29 mouse cellular contexts compared by ENCODE assay signal in the genomic region with DNA sequence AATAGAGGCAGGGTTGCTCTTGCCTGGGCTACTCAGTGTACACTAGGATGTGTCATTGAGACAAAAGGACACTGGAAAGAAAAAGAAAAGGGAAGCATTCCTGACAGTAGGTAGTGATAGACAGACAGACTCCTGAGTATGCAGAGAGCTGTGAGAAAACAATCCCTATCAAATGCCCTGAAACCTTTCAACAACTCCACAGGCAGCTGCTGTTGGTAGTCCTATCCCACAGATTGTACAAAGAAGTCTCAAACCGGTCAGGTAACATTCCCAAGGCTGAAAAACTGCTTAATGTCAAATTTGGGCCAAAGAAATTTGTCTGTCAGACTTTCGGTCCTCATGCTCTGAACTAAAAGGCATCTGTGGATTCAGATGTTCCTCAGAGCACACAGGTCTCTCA.
DNase-seq lines count a peak whose midpoint lies in the region; ATAC-seq and TF ChIP-seq lines count a peak whose summit lies in the region.
"Had no signal": no experiment of that assay in that cellular context is flagged by ENCODE, and none has a peak within 500 bp of the region (broad histone marks: within the 10 kb centered on the region; RNA-seq: fewer than 3 reads in every experiment).

No protein-coding gene starts in this region.

- WGBS in embryonic facial prominence, embryonic 11.5 days, result 70% methylated on average over 2 of the region's 2 CpGs
- 72% methylated on average over 2 of the region's 2 CpGs for WGBS in embryonic facial prominence, embryonic 10.5 days
- 54% methylated on average over 2 of the region's 2 CpGs for WGBS in heart, embryonic 15.5 days
- 78% methylated on average over 2 of the region's 2 CpGs for WGBS in lung, embryonic 14.5 days
- WGBS in embryonic facial prominence, embryonic 14.5 days, result 53% methylated on average over 2 of the region's 2 CpGs

- H3K9me3 ChIP-seq in embryonic facial prominence, embryonic 11.5 days (replicated peaks; ENCODE audit: control insufficient read depth, low read length), result no peaks in the 10 kb centered on the region
- no peaks in the 10 kb centered on the region for H3K9me3 ChIP-seq in embryonic facial prominence, embryonic 10.5 days
- H3K9me3 ChIP-seq in heart, embryonic 15.5 days (replicated peaks), result no peaks in the 10 kb centered on the region
- H3K9me3 ChIP-seq in lung, embryonic 14.5 days (ENCODE audit: low read depth, low read length), result no peaks in the 10 kb centered on the region
- no peaks in the 10 kb centered on the region for H3K9me3 ChIP-seq in embryonic facial prominence, embryonic 14.5 days (ENCODE audit: control insufficient read depth, low read length)
- H3K9me3 ChIP-seq: embryonic facial prominence, embryonic 13.5 days; forebrain, embryonic 10.5 days; forebrain, embryonic 13.5 days; hindbrain, embryonic 10.5 days; hindbrain, embryonic 13.5 days; intestine, embryonic 15.5 days had no signal

- no peaks in the 10 kb centered on the region for H3K36me3 ChIP-seq in embryonic facial prominence, embryonic 11.5 days (replicated peaks; ENCODE audit: control insufficient read depth, insufficient read depth, low read depth, low read length)
- H3K36me3 ChIP-seq in embryonic facial prominence, embryonic 10.5 days (replicated peaks), result no peaks in the 10 kb centered on the region
- no peaks in the 10 kb centered on the region for H3K36me3 ChIP-seq in heart, embryonic 15.5 days
- H3K36me3 ChIP-seq in lung, embryonic 14.5 days (ENCODE audit: insufficient read depth), result no peaks in the 10 kb centered on the region
- H3K36me3 ChIP-seq in embryonic facial prominence, embryonic 14.5 days (ENCODE audit: control insufficient read depth, insufficient read depth, low read length), result no peaks in the 10 kb centered on the region
- H3K36me3 ChIP-seq: embryonic facial prominence, embryonic 13.5 days; forebrain, embryonic 10.5 days; hindbrain, embryonic 10.5 days; intestine, embryonic 15.5 days had no signal

- ATAC-seq in embryonic facial prominence, embryonic 11.5 days (replicated peaks; ENCODE audit: insufficient number of reproducible peaks, low FRiP score, low TSS enrichment, low read depth), result no peak
- no peak for ATAC-seq in heart, embryonic 15.5 days (replicated peaks; ENCODE audit: insufficient number of reproducible peaks, insufficient read depth, low FRiP score, low read depth)
- ATAC-seq in lung, embryonic 14.5 days (ENCODE audit: insufficient read depth), result peak; percentile 47; the same call in 1 of the 2 replicates
- ATAC-seq in embryonic facial prominence, embryonic 14.5 days (ENCODE audit: low read depth), result peak; percentile 72; the same call in 1 of the 2 replicates
- ATAC-seq: activated CD4-positive, CD25-positive, alpha-beta regulatory T cell, adult 4 months; CD4-positive, CD25-positive, alpha-beta regulatory T cell, adult 4 months; forebrain, embryonic 13.5 days; forebrain, embryonic 16.5 days; hindbrain, embryonic 16.5 days; intestine, embryonic 15.5 days had no signal

- no peak for TF ChIP-seq CTCF in lung, embryonic 14.5 days (IDR thresholded peaks at IDR 0.05; ENCODE audit: low read depth)

- no peak overlapping the region for H3K4me3 ChIP-seq in embryonic facial prominence, embryonic 11.5 days (ENCODE audit: low read depth, low read length)
- H3K4me3 ChIP-seq in embryonic facial prominence, embryonic 10.5 days, result no peak overlapping the region
- no peak overlapping the region for H3K4me3 ChIP-seq in heart, embryonic 15.5 days
- H3K4me3 ChIP-seq in lung, embryonic 14.5 days (ENCODE audit: low read depth, low read length), result no peak overlapping the region
- no peak overlapping the region for H3K4me3 ChIP-seq in embryonic facial prominence, embryonic 14.5 days (ENCODE audit: low read depth, low read length)
- H3K4me3 ChIP-seq: embryonic facial prominence, embryonic 13.5 days; forebrain, embryonic 10.5 days; forebrain, embryonic 13.5 days; heart, adult 2 months; hindbrain, embryonic 10.5 days; hindbrain, embryonic 13.5 days; intestine, embryonic 15.5 days had no signal

- H3K9ac ChIP-seq in embryonic facial prominence, embryonic 11.5 days (replicated peaks; ENCODE audit: low read length), result no peak overlapping the region
- H3K9ac ChIP-seq in heart, embryonic 15.5 days, result no peak overlapping the region
- no peak overlapping the region for H3K9ac ChIP-seq in lung, embryonic 14.5 days
- no peak overlapping the region for H3K9ac ChIP-seq in embryonic facial prominence, embryonic 14.5 days (ENCODE audit: low read depth, low read length)
- H3K9ac ChIP-seq: embryonic facial prominence, embryonic 13.5 days; forebrain, embryonic 13.5 days; hindbrain, embryonic 13.5 days; intestine, embryonic 15.5 days had no signal

- no peak overlapping the region for H3K27ac ChIP-seq in embryonic facial prominence, embryonic 11.5 days (replicated peaks; ENCODE audit: low read depth, low read length)
- no peak overlapping the region for H3K27ac ChIP-seq in embryonic facial prominence, embryonic 10.5 days (replicated peaks)
- peak overlapping the region; percentile 79 for H3K27ac ChIP-seq in heart, embryonic 15.5 days
- no peak overlapping the region for H3K27ac ChIP-seq in lung, embryonic 14.5 days (ENCODE audit: low read depth)
- no peak overlapping the region for H3K27ac ChIP-seq in embryonic facial prominence, embryonic 14.5 days (replicated peaks; ENCODE audit: low read depth, low read length)
- H3K27ac ChIP-seq: embryonic facial prominence, embryonic 13.5 days; forebrain, embryonic 10.5 days; forebrain, embryonic 13.5 days; heart, adult 2 months; hindbrain, embryonic 10.5 days; hindbrain, embryonic 13.5 days; intestine, embryonic 15.5 days had no signal

- peak; percentile 39 for DNase-seq in embryonic facial prominence, embryonic 11.5 days (ENCODE audit: low spot score)
- DNase-seq in embryonic facial prominence, embryonic 10.5 days (ENCODE audit: low spot score), result no peak
- no peak for DNase-seq in heart, postnatal 10 days
- DNase-seq in lung, embryonic 14.5 days, result peak; percentile 29
- DNase-seq in lung, postnatal 36 days, result no peak
- DNase-seq in embryonic facial prominence, embryonic 14.5 days (ENCODE audit: low spot score), result peak; percentile 68
- no peak for DNase-seq in layer of hippocampus, postnatal 36 days
- DNase-seq: adrenal gland, adult 8-10 months; adrenal gland, postnatal 25 days; cerebellum, adult 11-12 months; cerebellum, adult 8-10 months; cerebellum, postnatal 10 days; cerebellum, postnatal 36 days; gastrocnemius, postnatal 10 days; gastrocnemius, postnatal 36 days; heart, adult 2 months; heart, postnatal 36 days; kidney, adult 18-20 months had no signal

- intact Hi-C loops in heart, postnatal 10 days (cut with DNase I), result loop anchor here (5.0 kb wide), 1 partner anchor 58 kb away; no protein-coding TSS in a partner anchor

- no peak overlapping the region for H3K4me2 ChIP-seq in embryonic facial prominence, embryonic 11.5 days (ENCODE audit: low read depth, low read length)
- H3K4me2 ChIP-seq in heart, embryonic 15.5 days, result no peak overlapping the region
- no peak overlapping the region for H3K4me2 ChIP-seq in lung, embryonic 14.5 days
- H3K4me2 ChIP-seq in embryonic facial prominence, embryonic 14.5 days (ENCODE audit: low read depth, low read length), result no peak overlapping the region
- H3K4me2 ChIP-seq: embryonic facial prominence, embryonic 13.5 days; forebrain, embryonic 13.5 days; hindbrain, embryonic 13.5 days; intestine, embryonic 15.5 days had no signal

- no peaks in the 10 kb centered on the region for H3K4me1 ChIP-seq in embryonic facial prominence, embryonic 11.5 days (ENCODE audit: control insufficient read depth, insufficient read depth, low read length)
- H3K4me1 ChIP-seq in embryonic facial prominence, embryonic 10.5 days, result no peaks in the 10 kb centered on the region
- H3K4me1 ChIP-seq in heart, embryonic 15.5 days (replicated peaks), result peaks cover 26% of the 10 kb centered on the region
- no peaks in the 10 kb centered on the region for H3K4me1 ChIP-seq in lung, embryonic 14.5 days (ENCODE audit: insufficient read depth)
- H3K4me1 ChIP-seq in embryonic facial prominence, embryonic 14.5 days (ENCODE audit: control insufficient read depth, insufficient read depth, low read length), result no peaks in the 10 kb centered on the region
- H3K4me1 ChIP-seq: embryonic facial prominence, embryonic 13.5 days; forebrain, embryonic 10.5 days; forebrain, embryonic 13.5 days; hindbrain, embryonic 10.5 days; hindbrain, embryonic 13.5 days; intestine, embryonic 15.5 days had no signal

- H3K27me3 ChIP-seq in embryonic facial prominence, embryonic 11.5 days (ENCODE audit: control insufficient read depth, insufficient read depth, low read length), result no peaks in the 10 kb centered on the region
- H3K27me3 ChIP-seq in embryonic facial prominence, embryonic 10.5 days (replicated peaks; ENCODE audit: low read depth, poor library complexity, severe bottlenecking), result no peaks in the 10 kb centered on the region
- no peaks in the 10 kb centered on the region for H3K27me3 ChIP-seq in heart, embryonic 15.5 days
- no peaks in the 10 kb centered on the region for H3K27me3 ChIP-seq in lung, embryonic 14.5 days (ENCODE audit: insufficient read depth, low read length)
- H3K27me3 ChIP-seq in embryonic facial prominence, embryonic 14.5 days (replicated peaks; ENCODE audit: control insufficient read depth, insufficient read depth, low read length), result no peaks in the 10 kb centered on the region
- H3K27me3 ChIP-seq: embryonic facial prominence, embryonic 13.5 days; forebrain, embryonic 13.5 days; hindbrain, embryonic 13.5 days; intestine, embryonic 15.5 days had no signal

Comparison
In these comparisons a context has a peak if more than half of its experiments do, and no peak if none do; other contexts are left out.
1. ATAC-seq: peak in lung, embryonic 14.5 days (single experiment) and embryonic facial prominence, embryonic 14.5 days (single experiment); none in embryonic facial prominence, embryonic 11.5 days (single experiment) and heart, embryonic 15.5 days (single experiment).
2. DNase-seq: peak in embryonic facial prominence, embryonic 11.5 days (single experiment), lung, embryonic 14.5 days (single experiment) and embryonic facial prominence, embryonic 14.5 days (single experiment); none in embryonic facial prominence, embryonic 10.5 days (single experiment), heart, postnatal 10 days (0 of 2), lung, postnatal 36 days (single experiment) and layer of hippocampus, postnatal 36 days (0 of 2).